Mouse (Mus musculus) embryo, embryonic 10 days (tissue): Measurements from ENCODE around the gene 1110025L11Rik.
"Not testable (repeated sequence)": the region's sequence is repeated elsewhere in the genome, so short reads cannot be mapped to it uniquely, and the experiment has no call there.

Source experiments
- DNase-seq: peaks from one replicate; pipeline ENCODE4 v3.0.0-alpha.2; 2015; ENCODE audit warnings: low spot score

The 1110025L11Rik gene

DNA sequence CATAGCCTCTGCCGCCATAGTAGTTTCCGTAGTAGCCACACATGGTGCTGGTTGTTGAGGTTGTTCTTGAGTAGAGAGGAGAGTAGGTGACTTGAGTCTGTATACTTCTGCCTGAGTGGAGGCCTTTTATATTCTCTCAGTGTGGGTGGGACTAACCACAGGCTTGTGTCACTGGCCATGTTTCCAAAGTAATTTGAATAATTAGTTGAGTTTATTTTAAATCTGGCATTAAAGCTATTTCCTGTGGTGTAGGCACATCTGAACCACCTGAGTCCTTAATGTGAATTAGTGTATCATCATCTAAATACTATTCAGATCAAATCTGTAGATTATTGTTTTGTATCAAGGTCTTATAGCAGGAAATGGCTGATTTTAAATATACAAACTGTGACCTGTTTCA lies at the start of gene 1110025L11Rik:
Gene 1110025L11Rik, minus strand, starts transcription at position 101 of the 400 bp plus-strand sequence.
- not testable (repeated sequence) for DNase-seq

DNA sequence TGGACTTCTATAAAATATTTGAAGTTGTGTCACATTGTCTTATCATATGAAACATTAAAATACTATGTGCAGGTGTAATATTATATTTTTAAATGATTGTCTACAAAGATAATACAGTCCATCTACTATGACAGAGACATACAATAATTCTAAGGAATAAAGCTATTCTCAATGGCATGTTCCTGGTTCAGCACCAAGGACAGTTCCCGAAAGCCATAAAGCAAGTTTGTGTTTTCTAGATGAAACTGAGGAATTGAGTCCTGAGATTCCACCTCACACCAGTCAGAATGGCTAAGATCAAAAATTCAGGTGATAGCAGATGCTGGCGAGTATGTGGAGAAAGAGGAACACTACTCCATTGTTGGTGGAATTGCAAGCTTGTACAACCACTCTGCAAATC lies 7.2 kb upstream of the 1110025L11Rik start:
- peak; percentile 70 for DNase-seq

DNA sequence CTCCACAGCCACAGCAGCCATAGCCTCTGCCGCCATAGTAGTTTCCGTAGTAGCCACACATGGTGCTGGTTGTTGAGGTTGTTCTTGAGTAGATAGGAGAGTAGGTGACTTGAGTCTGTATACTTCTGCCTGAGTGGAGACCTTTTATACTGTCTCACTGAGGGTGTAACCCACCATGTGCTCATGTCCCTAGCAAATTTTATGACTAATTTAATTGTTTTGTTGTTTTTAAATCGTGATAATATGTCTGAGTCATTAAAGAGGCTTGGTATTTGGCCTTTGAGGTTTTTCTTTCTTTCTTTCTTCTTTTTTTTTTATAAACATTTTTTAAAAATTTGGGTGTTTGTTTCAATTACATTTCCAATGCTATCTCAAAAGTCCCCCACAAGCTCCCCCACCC lies 16.0 kb downstream of the 1110025L11Rik start, which contains the start of gene Krtap6-5:
Gene Krtap6-5, minus strand, starts transcription at position 101 of the 400 bp plus-strand sequence.
- DNase-seq = no peak

DNA sequence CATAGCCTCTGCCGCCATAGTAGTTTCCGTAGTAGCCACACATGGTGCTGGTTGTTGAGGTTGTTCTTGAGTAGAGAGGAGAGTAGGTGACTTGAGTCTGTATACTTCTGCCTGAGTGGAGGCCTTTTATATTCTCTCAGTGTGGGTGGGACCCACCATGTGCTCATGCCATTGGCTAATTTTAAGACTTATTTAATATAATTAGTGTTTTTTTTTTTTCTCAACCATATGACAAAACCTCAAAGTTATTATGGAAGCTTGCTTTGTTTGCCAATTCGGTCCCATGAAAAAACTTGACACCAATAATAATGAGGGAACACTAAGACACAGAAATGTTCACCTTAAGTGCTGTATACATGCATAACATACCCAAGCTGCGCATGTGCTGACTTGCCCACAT lies 22.4 kb downstream of the 1110025L11Rik start, which contains the start of gene Gm10228:
Gene Gm10228, minus strand, starts transcription at position 101 of the 400 bp plus-strand sequence.
- not testable (repeated sequence) for DNase-seq

DNA sequence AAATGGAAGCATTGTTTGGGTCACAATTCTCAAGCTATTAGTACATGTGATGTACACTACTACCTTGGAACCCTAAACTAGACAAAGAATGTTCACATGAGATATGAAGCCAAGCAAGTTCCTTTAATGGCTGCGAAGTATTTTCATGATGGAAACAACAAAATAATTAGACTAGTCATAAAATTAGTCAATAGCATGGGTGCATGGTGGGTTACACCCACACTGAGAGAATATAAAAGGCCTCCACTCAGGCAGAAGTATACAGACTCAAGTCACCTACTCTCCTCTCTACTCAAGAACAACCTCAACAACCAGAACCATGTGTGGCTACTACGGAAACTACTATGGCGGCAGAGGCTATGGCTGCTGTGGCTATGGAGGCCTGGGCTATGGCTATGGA lies 32.4 kb downstream of the 1110025L11Rik start, which contains the start of gene Krtap6-1:
Gene Krtap6-1, plus strand, starts transcription at position 301 of the 400 bp plus-strand sequence.
- DNase-seq = not testable (repeated sequence)

DNA sequence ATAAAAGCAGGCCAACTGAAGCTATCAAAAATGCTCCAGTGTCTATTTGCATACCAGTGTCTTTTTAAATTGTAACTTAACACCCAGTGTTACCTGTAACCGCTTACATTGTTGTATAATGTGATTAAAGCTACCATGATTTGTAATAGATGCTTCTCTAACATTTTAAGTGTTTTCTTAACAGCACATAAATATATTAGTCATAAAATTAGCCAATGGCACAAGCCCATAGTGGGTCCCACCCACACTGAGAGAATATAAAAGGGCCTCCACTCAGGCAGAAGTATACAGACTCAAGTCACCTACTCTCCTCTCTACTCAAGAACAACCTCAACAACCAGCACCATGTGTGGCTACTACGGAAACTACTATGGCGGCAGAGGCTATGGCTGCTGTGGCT lies 48.8 kb downstream of the 1110025L11Rik start, which contains the start of gene Gm10229:
Gene Gm10229, plus strand, starts transcription at position 301 of the 400 bp plus-strand sequence.
- DNase-seq = not testable (repeated sequence)

DNA sequence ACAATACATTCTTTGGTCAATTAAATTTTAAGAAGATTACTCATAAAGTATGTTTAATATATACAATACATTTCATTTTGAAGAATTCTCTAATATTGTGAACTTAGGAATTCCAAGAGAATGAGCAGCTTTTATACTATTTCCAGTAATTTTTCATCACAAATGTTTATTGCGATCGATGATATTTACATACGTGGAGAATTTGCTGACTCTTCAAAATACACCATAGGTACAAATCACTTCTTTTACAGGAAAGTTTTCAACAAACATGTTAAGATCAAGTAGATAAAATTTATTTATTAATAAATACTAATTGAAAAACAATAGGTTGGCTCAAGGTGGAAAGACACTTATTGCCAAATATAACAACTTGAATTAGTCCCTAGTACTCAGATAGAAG lies 49.8 kb downstream of the 1110025L11Rik start:
- no peak for DNase-seq
